Mouse (Mus musculus) midbrain, postnatal 0 days (tissue): Measurements from ENCODE around the gene Ccdc42. TPM values are rescaled to one million over a fixed set of nuclear protein-coding genes. Genes with fewer than 3 reads are reported as not detected.
A peak's percentile ranks its signal among the peaks of the same experiment; 100 is the strongest.

Experiments used
- ATAC-seq: fragments of 200-750 bp; cut with Nextera tagmentation; 2 replicates; pipeline ENCODE4 v1.8.0; 2017; ENCODE audit warnings: moderate number of reproducible peaks, mild to moderate bottlenecking, moderate TSS enrichment, moderate library complexity; ENCODE audit not compliant: low FRiP score
- DNase-seq: peaks from one replicate; pipeline ENCODE4 v3.0.0-alpha.2; 2015; ENCODE audit warnings: low spot score
- H3K27ac ChIP-seq: fragments of 300-500 bp; sonication (generic); 2 replicates; pipeline ENCODE4 v1.5.1; 2014; ENCODE audit warnings: low read depth, mild to moderate bottlenecking, low read length, mixed read lengths
- H3K27me3 ChIP-seq: fragments of 300-500 bp; sonication (generic); 2 replicates; pipeline ENCODE4 v1.6.1; 2014; ENCODE audit warnings: low read length, control low read depth, mixed read lengths; ENCODE audit not compliant: insufficient read depth
- H3K36me3 ChIP-seq: fragments of 300-500 bp; sonication (generic); 2 replicates; pipeline ENCODE4 v1.6.1; 2014; ENCODE audit warnings: low read length, control low read depth, mixed read lengths; ENCODE audit not compliant: insufficient read depth
- H3K4me1 ChIP-seq: fragments of 300-500 bp; sonication (generic); 2 replicates; pipeline ENCODE4 v1.6.1; 2014; ENCODE audit warnings: mild to moderate bottlenecking, control low read depth, antibody characterized with exemption, low read length, mixed read lengths; ENCODE audit not compliant: insufficient read depth
- H3K4me2 ChIP-seq: fragments of 300-500 bp; sonication (generic); 2 replicates; pipeline ENCODE4 v1.6.1; 2014; ENCODE audit warnings: low read depth, mild to moderate bottlenecking, low read length, mixed read lengths; ENCODE audit not compliant: poor library complexity, severe bottlenecking
- H3K4me3 ChIP-seq: fragments of 300-500 bp; sonication (generic); 2 replicates; pipeline ENCODE4 v1.5.1; 2014; ENCODE audit warnings: low read depth, mild to moderate bottlenecking, low read length, moderate library complexity
- H3K9ac ChIP-seq: fragments of 300-500 bp; sonication (generic); replicated peaks from 2 replicates; pipeline ENCODE4 v1.6.1; 2014; ENCODE audit warnings: mild to moderate bottlenecking, low read length, moderate library complexity, mixed read lengths; ENCODE audit not compliant: poor library complexity, severe bottlenecking
- H3K9me3 ChIP-seq: fragments of 300-500 bp; sonication (generic); 2 replicates; pipeline ENCODE4 v1.6.1; 2016; ENCODE audit warnings: low read length, control low read depth
- CTCF ChIP-seq: IDR thresholded peaks from 2 replicates; pipeline ENCODE4 v1.5.1; 2016; ENCODE audit warnings: antibody characterized with exemption, mild to moderate bottlenecking
- WGBS: fragments of 180-500 bp; shearing (Covaris S2); extraction: QIAGEN DNeasy Blood & Tissue Kit; methylation state at CpG from one replicate; pipeline ENCODE4 v1.1.7; 2014; 5-methylcytosine and 5-hydroxymethylcytosine counted together
- polyA plus RNA-seq: library from polyadenylated mRNA; unstranded; fragments of >200 nt; fragmentation: Nextera tagmentation; extraction: Ambion mirVana; gene quantifications from 2 replicates; pipeline ENCODE4 v1.2.1, GENCODE M21; 2015
- total RNA-seq: library from RNA; depleted of rRNA; stranded (reverse); fragments of >200 nt; gene quantifications from 2 replicates; pipeline ENCODE4 v1.2.3, GENCODE M21; 2014

Ccdc42 gene
- total and polyA plus RNA-seq, 2 experiments from 2014 or later: 0.33 to 0.51 TPM

DNA sequence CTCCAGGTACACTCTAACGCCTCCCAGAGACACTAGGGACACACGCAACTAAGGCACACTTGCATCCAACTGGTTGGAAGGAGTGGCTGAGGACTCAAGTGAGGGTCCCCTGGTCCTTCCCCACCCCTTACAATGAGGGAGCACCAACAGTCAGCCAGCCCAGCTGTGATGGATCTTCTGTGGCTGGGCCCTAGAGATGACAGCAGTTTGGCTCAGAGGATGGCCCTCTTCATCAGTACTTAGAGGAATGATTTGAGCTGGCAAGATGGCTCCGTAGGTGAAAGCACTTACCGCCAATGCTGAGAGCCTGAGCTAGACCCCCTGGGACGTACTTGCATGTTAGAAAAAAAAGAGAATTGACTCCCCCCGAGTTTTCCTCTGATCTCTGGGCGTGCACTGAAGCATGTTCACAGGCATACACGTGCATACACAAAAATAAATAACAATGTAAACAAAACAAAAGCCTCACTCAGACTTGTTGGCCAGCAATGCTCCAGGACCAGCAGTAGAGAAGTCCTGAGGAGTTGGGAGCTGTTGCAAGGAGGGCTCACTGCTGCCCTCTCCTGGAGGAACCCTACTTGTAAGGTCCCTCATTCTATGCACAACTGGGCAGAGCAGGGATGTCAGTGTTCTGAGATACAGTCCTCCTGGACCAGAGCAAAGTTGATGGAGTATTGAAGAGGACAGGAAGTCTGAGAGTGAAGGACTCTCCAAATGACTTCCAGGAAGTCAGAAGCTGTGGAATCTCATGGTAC is 2.4 kb downstream of the Ccdc42 start:
- 70% methylated on average over 8 of the region's 8 CpGs for WGBS
- Histone ChIP-seq H3K36me3 (no peaks in the 10 kb centered on the region), H3K9ac (no peak overlapping the region), H3K4me1 (no peaks in the 10 kb centered on the region), H3K27ac (no peak overlapping the region), H3K9me3 (no peaks in the 10 kb centered on the region), H3K4me3 (no peak overlapping the region), H3K27me3 (0 out of 2 replicates have a peak, but pooled peaks cover 4% of the 10 kb centered on the region), H3K4me2 (no peak overlapping the region)
- DNase-seq (peak; percentile 65), ATAC-seq (no peak)
- TF ChIP-seq CTCF: peak; percentile 75

DNA sequence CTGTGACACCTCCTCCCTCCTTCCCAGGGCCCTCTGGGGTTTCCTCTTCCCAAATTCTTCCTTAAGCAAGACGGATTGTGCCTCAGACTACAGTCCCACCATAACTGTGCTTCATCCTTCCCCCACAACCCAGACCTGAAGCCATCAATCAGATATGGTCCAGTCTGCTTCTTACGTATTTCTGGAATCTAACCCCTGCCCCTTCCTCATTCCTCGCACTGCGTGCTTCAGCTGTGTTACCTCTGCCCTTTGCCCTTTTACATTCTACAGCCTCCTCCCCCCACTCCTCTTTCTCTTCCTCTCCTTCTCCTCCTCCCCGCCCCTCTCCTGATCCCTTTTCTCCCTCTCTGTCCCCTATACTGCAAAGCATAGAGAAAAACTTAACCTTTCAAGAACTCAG is 4.9 kb downstream of the Ccdc42 start:
- no peak overlapping the region for H3K27ac ChIP-seq
- no peak overlapping the region for H3K9ac ChIP-seq
- H3K36me3 ChIP-seq: no peaks in the 10 kb centered on the region
- DNase-seq (no peak), ATAC-seq (no peak)
- 0 out of 2 replicates have a peak, but pooled peaks cover 4% of the 10 kb centered on the region for H3K27me3 ChIP-seq
- no peak overlapping the region for H3K4me2 ChIP-seq
- no peaks in the 10 kb centered on the region for H3K4me1 ChIP-seq
- 44% methylated on average over 5 of the region's 5 CpGs for WGBS
- H3K9me3 ChIP-seq: no peaks in the 10 kb centered on the region
- no peak overlapping the region for H3K4me3 ChIP-seq
- no peak for TF ChIP-seq CTCF

DNA sequence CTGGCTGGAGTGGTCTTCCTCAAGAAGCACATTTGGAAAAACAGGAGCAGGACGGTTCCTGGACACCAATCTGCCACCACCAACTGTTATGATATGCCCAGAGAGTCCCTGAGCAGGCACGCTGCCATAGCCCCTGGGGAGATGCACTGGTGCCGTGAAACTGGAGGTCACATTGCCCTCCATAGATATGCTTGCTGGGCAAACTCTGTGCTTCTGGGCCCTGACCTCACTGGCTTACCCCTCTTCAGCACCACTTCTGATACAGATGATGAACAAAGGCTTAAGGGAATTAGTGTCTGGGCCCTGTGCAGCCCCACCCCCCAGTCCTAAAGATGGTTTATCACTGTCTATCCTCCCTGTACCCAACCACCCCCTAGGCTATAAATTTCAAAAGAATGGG is 6.4 kb downstream of the Ccdc42 start:
- Histone ChIP-seq H3K27ac (no peak overlapping the region), H3K9ac (no peak overlapping the region), H3K4me3 (no peak overlapping the region), H3K36me3 (no peaks in the 10 kb centered on the region), H3K27me3 (0 out of 2 replicates have a peak, but pooled peaks cover 4% of the 10 kb centered on the region), H3K9me3 (no peaks in the 10 kb centered on the region), H3K4me1 (no peaks in the 10 kb centered on the region), H3K4me2 (no peak overlapping the region)
- TF ChIP-seq CTCF: no peak
- no peak for DNase-seq
- WGBS: 56% methylated on average over 3 of the region's 3 CpGs
- no peak for ATAC-seq

DNA sequence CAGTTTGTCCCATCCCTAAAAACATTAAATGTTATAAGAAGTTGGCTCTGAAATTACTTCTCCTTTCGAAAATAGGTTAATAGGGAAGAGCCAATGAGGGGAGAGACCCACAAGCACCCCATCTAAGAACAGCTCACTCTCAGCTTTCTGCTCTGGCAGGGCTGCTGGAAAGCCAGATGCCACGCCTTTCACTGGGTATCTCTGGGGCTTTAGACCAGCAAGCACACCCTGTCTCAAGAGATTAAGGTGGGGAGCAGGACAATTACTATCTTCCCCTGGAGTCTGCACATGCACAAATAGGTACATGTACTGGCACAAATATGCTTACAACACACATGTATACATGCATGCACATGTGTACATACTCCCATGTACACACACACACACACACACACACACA is 11.1 kb downstream of the Ccdc42 start:
- Histone ChIP-seq H3K4me1 (peaks cover 4% of the 10 kb centered on the region; the same call in 1 of the 2 replicates), H3K4me3 (no peak overlapping the region), H3K4me2 (no peak overlapping the region), H3K36me3 (no peaks in the 10 kb centered on the region), H3K27ac (no peak overlapping the region), H3K9me3 (no peaks in the 10 kb centered on the region), H3K9ac (no peak overlapping the region), H3K27me3 (no peaks in the 10 kb centered on the region)
- TF ChIP-seq CTCF: no peak
- DNase-seq (no peak), ATAC-seq (no peak)
- 88% methylated on average over 2 of the region's 2 CpGs for WGBS

DNA sequence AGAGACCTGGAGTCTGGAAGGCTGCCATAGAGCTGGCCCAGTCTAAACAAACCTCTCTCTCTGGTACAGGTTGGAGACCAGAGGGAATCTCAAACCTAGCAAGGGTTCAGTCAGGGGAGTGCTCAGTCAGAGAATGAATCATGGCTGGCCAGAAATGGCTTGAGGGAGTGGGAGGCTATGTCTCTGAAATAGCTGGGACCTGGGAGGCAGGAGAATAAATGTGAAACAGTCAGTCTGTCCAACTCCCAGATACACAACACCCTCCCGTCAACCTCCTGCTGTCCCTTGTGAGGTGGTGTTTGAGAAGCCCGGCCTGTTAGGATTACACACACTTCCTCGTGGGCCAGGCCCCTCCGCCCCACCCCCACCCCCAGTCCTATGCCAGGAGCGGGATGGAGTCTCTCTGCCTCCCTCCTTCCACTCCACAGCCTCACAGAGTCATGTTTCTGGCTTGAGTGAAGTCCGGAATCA is 13.8 kb downstream of the Ccdc42 start:
- H3K9me3 ChIP-seq: no peaks in the 10 kb centered on the region
- H3K9ac ChIP-seq: no peak overlapping the region
- DNase-seq (no peak), ATAC-seq (no peak)
- H3K4me2 ChIP-seq: no peak overlapping the region
- no peaks in the 10 kb centered on the region for H3K36me3 ChIP-seq
- TF ChIP-seq CTCF: no peak
- WGBS: 41% methylated on average over 6 of the region's 6 CpGs
- H3K27me3 ChIP-seq: no peaks in the 10 kb centered on the region
- H3K4me1 ChIP-seq: peaks cover 4% of the 10 kb centered on the region; the same call in 1 of the 2 replicates
- H3K27ac ChIP-seq: no peak overlapping the region
- no peak overlapping the region for H3K4me3 ChIP-seq

DNA sequence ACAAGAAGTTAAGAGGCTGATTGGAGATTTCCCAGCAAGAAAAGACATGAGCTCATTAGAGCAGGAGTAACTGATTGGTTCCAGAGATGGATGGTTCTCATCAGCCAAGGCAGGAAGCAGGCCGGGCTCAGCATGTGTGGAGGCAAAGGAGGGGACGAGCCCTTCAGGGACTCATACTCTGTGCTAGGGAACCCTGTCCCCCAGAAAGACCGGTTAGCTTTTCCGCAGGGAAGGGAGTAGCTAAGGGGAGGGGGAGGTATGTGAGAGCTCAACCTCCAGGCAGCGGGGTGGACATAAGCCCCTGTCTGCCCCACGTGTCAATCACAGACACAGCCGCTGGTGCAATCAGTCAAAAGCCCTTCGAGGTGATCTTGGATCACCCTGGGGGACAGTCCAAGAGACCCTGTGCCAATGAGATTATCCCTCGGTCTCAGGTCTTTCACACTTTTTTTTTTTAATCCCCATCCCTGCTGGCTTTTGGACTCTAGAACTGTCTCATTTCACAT is 14.7 kb downstream of the Ccdc42 start:
- Histone ChIP-seq H3K4me3 (no peak overlapping the region), H3K36me3 (no peaks in the 10 kb centered on the region), H3K4me2 (no peak overlapping the region), H3K9me3 (no peaks in the 10 kb centered on the region), H3K27me3 (no peaks in the 10 kb centered on the region), H3K9ac (no peak overlapping the region), H3K27ac (no peak overlapping the region), H3K4me1 (peaks cover 4% of the 10 kb centered on the region; the same call in 1 of the 2 replicates)
- no peak for ATAC-seq
- peak; percentile 63 for DNase-seq
- 11% methylated on average over 9 of the region's 9 CpGs for WGBS
- TF ChIP-seq CTCF: no peak
